Comparison of ENCODE assay signal across 17 mouse cellular contexts in genomic region chr14:79879333-79880035, GRCm38 (mm10).
DNase-seq lines count a peak whose midpoint lies in the region; ATAC-seq and TF ChIP-seq lines count a peak whose summit lies in the region.
"Had no signal": no experiment of that assay in that cellular context is flagged by ENCODE, and none has a peak within 500 bp of the region (broad histone marks: within the 10 kb centered on the region; RNA-seq: fewer than 3 reads in every experiment).

No protein-coding gene starts in this region.

- no peak overlapping the region for H3K9ac ChIP-seq in neural tube, embryonic 11.5 days (ENCODE audit: low read length)
- no peak overlapping the region for H3K9ac ChIP-seq in forebrain, postnatal 0 days
- no peak overlapping the region for H3K9ac ChIP-seq in midbrain, embryonic 12.5 days (replicated peaks)
- H3K9ac ChIP-seq in heart, embryonic 11.5 days (ENCODE audit: low read depth, low read length) = no peak overlapping the region
- H3K9ac ChIP-seq: embryonic facial prominence, embryonic 12.5 days; limb, embryonic 13.5 days had no signal

- peak; percentile 26 for DNase-seq in neural tube, embryonic 11.5 days (ENCODE audit: low spot score)
- DNase-seq in neural tube, embryonic 10.5 days (ENCODE audit: extremely low spot score, low spot score) = no peak
- peak; percentile 57 for DNase-seq in forebrain, postnatal 0 days
- peak; percentile 93 for DNase-seq in retina, postnatal 1 day
- DNase-seq in gastrocnemius, postnatal 14 days = no peak
- no peak for DNase-seq in adrenal gland, adult 2 months
- DNase-seq: heart, postnatal 4 days; lung, adult 18-20 months; spleen, adult 18-20 months; thymus, postnatal 4 days had no signal

- H3K4me3 ChIP-seq in neural tube, embryonic 11.5 days (ENCODE audit: low read depth, low read length) = no peak overlapping the region
- no peak overlapping the region for H3K4me3 ChIP-seq in forebrain, postnatal 0 days (ENCODE audit: low read depth, low read length)
- no peak overlapping the region for H3K4me3 ChIP-seq in midbrain, embryonic 12.5 days
- no peak overlapping the region for H3K4me3 ChIP-seq in heart, embryonic 11.5 days (ENCODE audit: low read depth, low read length)
- H3K4me3 ChIP-seq: embryonic facial prominence, embryonic 12.5 days; limb, embryonic 13.5 days had no signal

- peaks cover 21% of the 10 kb centered on the region for H3K27me3 ChIP-seq in neural tube, embryonic 11.5 days (ENCODE audit: control insufficient read depth, insufficient read depth, low read length)
- no peaks in the 10 kb centered on the region for H3K27me3 ChIP-seq in forebrain, postnatal 0 days (ENCODE audit: insufficient read depth, low read length)
- H3K27me3 ChIP-seq in midbrain, embryonic 12.5 days = peaks cover 73% of the 10 kb centered on the region
- no peaks in the 10 kb centered on the region for H3K27me3 ChIP-seq in heart, embryonic 11.5 days (ENCODE audit: control insufficient read depth, insufficient read depth, low read length)
- H3K27me3 ChIP-seq: embryonic facial prominence, embryonic 12.5 days had no signal

- peak; percentile 18; the same call in 1 of the 2 replicates for ATAC-seq in neural tube, embryonic 11.5 days (ENCODE audit: insufficient read depth, low FRiP score, low TSS enrichment)
- peak; percentile 74 for ATAC-seq in forebrain, postnatal 0 days
- peak; percentile 31; the same call in 1 of the 2 replicates for ATAC-seq in midbrain, embryonic 12.5 days (ENCODE audit: low FRiP score, low read depth)
- no peak for ATAC-seq in heart, embryonic 11.5 days (replicated peaks; ENCODE audit: insufficient number of reproducible peaks, low FRiP score, low TSS enrichment)

- intact Hi-C loops in gastrocnemius, postnatal 14 days (cut with DNase I; ENCODE audit: low total_unique reads) = no loop called here

- no peak overlapping the region; the same call in 1 of the 2 replicates for H3K27ac ChIP-seq in neural tube, embryonic 11.5 days (ENCODE audit: low read depth, low read length)
- peak overlapping the region; percentile 67; the same call in 1 of the 2 replicates for H3K27ac ChIP-seq in forebrain, postnatal 0 days (ENCODE audit: low read depth, low read length)
- peak overlapping the region; percentile 43; the same call in 1 of the 2 replicates for H3K27ac ChIP-seq in midbrain, embryonic 12.5 days (replicated peaks)
- H3K27ac ChIP-seq in heart, embryonic 11.5 days (ENCODE audit: low read depth, low read length) = no peak overlapping the region
- H3K27ac ChIP-seq: embryonic facial prominence, embryonic 12.5 days; kidney, postnatal 0 days; limb, embryonic 13.5 days; stomach, postnatal 0 days had no signal

- H3K4me1 ChIP-seq in neural tube, embryonic 11.5 days (ENCODE audit: control insufficient read depth, insufficient read depth, low read length) = peaks cover 31% of the 10 kb centered on the region
- peaks cover 13% of the 10 kb centered on the region; the same call in 1 of the 2 replicates for H3K4me1 ChIP-seq in forebrain, postnatal 0 days (ENCODE audit: insufficient read depth)
- H3K4me1 ChIP-seq in midbrain, embryonic 12.5 days = peaks cover 47% of the 10 kb centered on the region
- no peaks in the 10 kb centered on the region for H3K4me1 ChIP-seq in heart, embryonic 11.5 days (ENCODE audit: control insufficient read depth, insufficient read depth, low read length)
- H3K4me1 ChIP-seq: embryonic facial prominence, embryonic 12.5 days had no signal

- H3K9me3 ChIP-seq in neural tube, embryonic 11.5 days (ENCODE audit: control insufficient read depth, low read length) = no peaks in the 10 kb centered on the region
- H3K9me3 ChIP-seq in forebrain, postnatal 0 days (ENCODE audit: low read length) = no peaks in the 10 kb centered on the region
- H3K9me3 ChIP-seq in midbrain, embryonic 12.5 days = no peaks in the 10 kb centered on the region
- H3K9me3 ChIP-seq in heart, embryonic 11.5 days (replicated peaks; ENCODE audit: control insufficient read depth, low read length) = no peaks in the 10 kb centered on the region
- H3K9me3 ChIP-seq: embryonic facial prominence, embryonic 12.5 days; limb, embryonic 13.5 days had no signal

- no peak for TF ChIP-seq CTCF in forebrain, postnatal 0 days (IDR thresholded peaks at IDR 0.05; ENCODE audit: low read depth)

- no peaks in the 10 kb centered on the region for H3K36me3 ChIP-seq in neural tube, embryonic 11.5 days (ENCODE audit: control insufficient read depth, insufficient read depth, low read length)
- no peaks in the 10 kb centered on the region for H3K36me3 ChIP-seq in forebrain, postnatal 0 days (ENCODE audit: insufficient read depth)
- no peaks in the 10 kb centered on the region for H3K36me3 ChIP-seq in midbrain, embryonic 12.5 days
- H3K36me3 ChIP-seq in heart, embryonic 11.5 days (ENCODE audit: control insufficient read depth, insufficient read depth, low read length) = no peaks in the 10 kb centered on the region
- H3K36me3 ChIP-seq: embryonic facial prominence, embryonic 12.5 days; G1E; limb, embryonic 13.5 days had no signal

- 50% methylated on average over 11 of the region's 11 CpGs for WGBS in neural tube, embryonic 11.5 days
- WGBS in forebrain, postnatal 0 days = 18% methylated on average over 11 of the region's 11 CpGs
- WGBS in midbrain, embryonic 12.5 days = 59% methylated on average over 11 of the region's 11 CpGs
- 76% methylated on average over 11 of the region's 11 CpGs for WGBS in heart, embryonic 11.5 days (ENCODE audit: insufficient replicate concordance)

- no peak overlapping the region for H3K4me2 ChIP-seq in neural tube, embryonic 11.5 days (ENCODE audit: low read depth)
- no peak overlapping the region for H3K4me2 ChIP-seq in forebrain, postnatal 0 days (ENCODE audit: low read depth)
- H3K4me2 ChIP-seq in midbrain, embryonic 12.5 days (replicated peaks) = no peak overlapping the region
- H3K4me2 ChIP-seq in heart, embryonic 11.5 days = no peak overlapping the region
- H3K4me2 ChIP-seq: embryonic facial prominence, embryonic 12.5 days; limb, embryonic 13.5 days had no signal

Comparison
In these comparisons a context has a peak if more than half of its experiments do, and no peak if none do; other contexts are left out.
1. DNase-seq: peak in neural tube, embryonic 11.5 days (single experiment), forebrain, postnatal 0 days (single experiment) and retina, postnatal 1 day (single experiment); none in neural tube, embryonic 10.5 days (single experiment), gastrocnemius, postnatal 14 days (single experiment) and adrenal gland, adult 2 months (single experiment).
2. H3K27ac ChIP-seq: peak in forebrain, postnatal 0 days (single experiment) and midbrain, embryonic 12.5 days (single experiment); none in neural tube, embryonic 11.5 days (single experiment) and heart, embryonic 11.5 days (single experiment).